Mouse (Mus musculus): Measurements from ENCODE around the gene Dpp6. TPM values are rescaled to one million over a fixed set of nuclear protein-coding genes. Genes with fewer than 3 reads are reported as not detected.

Dpp6 gene
- total RNA-seq, 4 experiments from 2014 or later = 0.13 to 0.40 (median 0.24) TPM

DNA sequence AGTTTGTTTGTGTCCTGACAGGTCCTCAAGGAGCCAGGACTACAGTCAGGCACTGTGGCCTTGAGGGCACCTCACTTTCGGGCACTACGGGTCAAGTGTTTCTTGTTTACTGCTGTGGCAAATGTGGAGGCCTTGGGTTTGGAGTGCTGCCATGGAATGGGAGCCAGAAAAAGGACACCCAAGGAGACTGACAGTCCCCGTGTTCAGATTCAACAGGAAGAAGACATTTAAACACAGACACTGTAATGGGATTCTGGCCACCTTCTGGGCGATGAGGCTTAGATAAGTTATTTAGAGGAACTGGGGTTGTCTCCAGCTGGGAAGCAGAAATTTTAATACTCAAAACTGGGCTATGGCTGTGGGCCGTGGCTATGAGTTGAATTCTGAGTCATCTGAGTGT is 913.7 kb downstream of the Dpp6 start:
- peak in 1 of 2 experiments; percentile 38 for DNase-seq (ENCODE audit: low spot score in 2 of 2)

GRCm38 (mm10) chr5:27731392-27731791 is 914.4 kb downstream of the Dpp6 start:
- no peak for DNase-seq (ENCODE audit: low spot score in 2 of 2)

- no peak for DNase-seq (ENCODE audit: low spot score in 2 of 2)
Measured at GRCm38 (mm10) chr5:27732288-27732868, 915.4 kb downstream of the Dpp6 start.

DNA sequence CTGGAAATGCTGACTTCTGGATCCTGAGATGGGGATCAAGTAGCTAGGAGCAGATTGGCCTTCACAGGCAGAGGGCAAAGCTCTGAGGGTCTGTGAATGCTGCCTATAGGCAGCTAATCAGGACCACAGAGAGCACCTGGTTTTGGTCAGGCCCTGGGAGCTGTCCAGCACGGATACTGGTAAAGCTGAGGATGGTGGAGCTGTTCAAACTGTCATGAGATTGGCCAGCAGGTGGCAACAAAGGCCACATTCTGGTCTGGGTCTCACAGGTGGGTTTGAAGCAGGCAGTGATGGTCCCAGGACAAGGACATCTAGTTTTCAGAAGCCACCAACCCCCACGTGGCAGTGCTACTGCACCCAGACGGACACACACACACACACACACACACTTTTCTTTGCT is 920.2 kb downstream of the Dpp6 start:
- no peak for DNase-seq (ENCODE audit: low spot score in 2 of 2)

DNA sequence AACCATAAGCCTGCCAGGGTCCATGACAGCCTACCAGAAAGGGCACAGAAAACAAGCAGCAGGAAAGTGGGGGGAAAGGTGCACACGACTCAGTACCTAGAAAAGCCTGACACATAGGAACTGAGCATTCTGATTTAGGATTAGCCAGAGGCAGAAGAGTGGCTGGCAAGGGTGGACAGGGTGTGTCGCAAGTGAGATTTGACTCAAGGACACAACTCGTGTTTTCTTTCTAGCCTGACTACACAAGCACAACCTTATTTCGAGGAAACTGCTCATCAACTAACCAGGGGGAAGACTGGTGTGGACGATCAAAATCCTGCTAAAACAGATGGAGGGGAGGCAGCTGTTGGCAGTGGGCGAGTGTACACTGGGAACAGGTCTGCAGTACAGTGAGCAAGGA is 922.2 kb downstream of the Dpp6 start:
- no peak for DNase-seq (ENCODE audit: low spot score in 2 of 2)

DNA sequence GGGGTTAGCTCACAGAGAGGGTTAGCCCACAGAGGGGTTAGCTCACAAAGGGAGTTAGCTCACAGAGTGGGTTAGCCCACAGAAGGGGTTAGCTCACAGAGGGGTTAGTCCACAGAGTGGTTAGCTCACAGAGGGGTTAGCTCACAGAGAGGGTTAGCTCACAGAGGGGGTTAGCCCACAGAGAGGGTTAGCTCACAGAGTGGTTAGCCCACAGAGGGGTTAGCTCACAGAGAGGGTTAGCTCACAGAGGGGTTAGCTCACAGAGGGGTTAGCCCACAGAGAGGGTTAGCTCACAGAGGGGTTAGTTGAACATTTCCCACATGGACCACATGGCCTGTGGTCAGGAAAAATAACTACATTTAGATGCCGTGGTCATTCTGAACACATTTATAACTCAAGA is 927.9 kb downstream of the Dpp6 start:
- DNase-seq (ENCODE audit: low spot score in 2 of 2) = no peak

GRCm38 (mm10) chr5:27765780-27766179 is 948.8 kb downstream of the Dpp6 start:
- DNase-seq (ENCODE audit: low spot score in 2 of 2) = no peak

- DNase-seq (ENCODE audit: low spot score in 2 of 2) = no peak
Measured at GRCm38 (mm10) chr5:27767948-27768347, 950.9 kb downstream of the Dpp6 start.
